Mouse (Mus musculus) liver, adult 2 months (tissue): ENCODE data around the gene AA986860. TPM values are rescaled to one million over a fixed set of nuclear protein-coding genes. Genes with fewer than 3 reads are reported as not detected.

Experiments
- DNase-seq: peaks from one replicate; pipeline ENCODE4 v3.0.0-alpha.2; 2011; ENCODE audit warnings: low read depth, low spot score; ENCODE audit errors: extremely low read depth
- H3K27ac ChIP-seq: fragments of 200-500 bp; replicated peaks from 2 replicates; pipeline ENCODE4 v1.5.1; 2012; ENCODE audit warnings: low read depth, mild to moderate bottlenecking, control low read depth, inconsistent platforms, low read length; ENCODE audit not compliant: insufficient read depth
- H3K27me3 ChIP-seq: fragments of 200-500 bp; 2 replicates; pipeline ENCODE4 v1.6.1; 2012; ENCODE audit warnings: mild to moderate bottlenecking, moderate library complexity, low read length, inconsistent platforms; ENCODE audit not compliant: control insufficient read depth, insufficient read depth
- H3K36me3 ChIP-seq: fragments of 200-500 bp; 2 replicates; pipeline ENCODE4 v1.6.1; 2012; ENCODE audit warnings: low read length, inconsistent platforms; ENCODE audit not compliant: control insufficient read depth, insufficient read depth
- H3K4me1 ChIP-seq: fragments of 200-500 bp; 2 replicates; pipeline ENCODE4 v1.6.1; 2011; ENCODE audit warnings: low read length; ENCODE audit not compliant: control insufficient read depth, insufficient read depth
- H3K4me3 ChIP-seq: fragments of 200-500 bp; 2 replicates; pipeline ENCODE4 v1.5.1; 2011; ENCODE audit warnings: low read depth, mild to moderate bottlenecking, control low read depth, low read length, moderate library complexity; ENCODE audit not compliant: insufficient read depth
- H3K79me2 ChIP-seq: fragments of 200-500 bp; 2 replicates; pipeline ENCODE4 v1.6.1; 2012; ENCODE audit warnings: inconsistent platforms, mild to moderate bottlenecking, low read length, moderate library complexity; ENCODE audit not compliant: control insufficient read depth, insufficient read depth
- H3K9ac ChIP-seq: fragments of 200-500 bp; 2 replicates; pipeline ENCODE4 v1.6.1; 2012; ENCODE audit warnings: low read depth, mild to moderate bottlenecking, control low read depth, inconsistent platforms, low read length
- CTCF ChIP-seq: fragments of 200-500 bp; IDR thresholded peaks from 2 replicates; pipeline ENCODE4 v1.5.1; 2011; ENCODE audit warnings: low read depth, low read length, control low read depth
- POLR2A ChIP-seq: fragments of 200-500 bp; IDR thresholded peaks from 2 replicates; pipeline ENCODE4 v1.6.1; 2011; ENCODE audit warnings: low read length, control low read depth; ENCODE audit not compliant: insufficient read depth; ENCODE audit errors: extremely low read depth
- WGBS: fragments of 180-500 bp; shearing (Covaris S2); methylation state at CpG from one replicate; pipeline ENCODE4 v1.1.7; 2018; 5-methylcytosine and 5-hydroxymethylcytosine counted together
- polyA plus RNA-seq: library from polyadenylated mRNA; depleted of rRNA; stranded (reverse); fragments of >200 nt; gene quantifications from 2 replicates; pipeline ENCODE4 v1.2.3, GENCODE M21; 2012; rRNA removed
- total RNA-seq: library from RNA; depleted of rRNA; stranded (reverse); fragments of >200 nt; gene quantifications from 2 replicates; pipeline ENCODE4 v1.2.3, GENCODE M21; 2014; rRNA removed

The AA986860 gene
- total and polyA plus RNA-seq, 2 experiments, result 0.18 to 0.65 TPM

- WGBS, result 13% methylated on average over 4 of the region's 4 CpGs
- H3K9ac ChIP-seq, result no peak overlapping the region
- no peak overlapping the region for H3K27ac ChIP-seq
- no peaks in the 10 kb centered on the region for H3K79me2 ChIP-seq
- no peaks in the 10 kb centered on the region for H3K27me3 ChIP-seq
- no peaks in the 10 kb centered on the region for H3K4me1 ChIP-seq
- H3K4me3 ChIP-seq, result no peak overlapping the region
- TF ChIP-seq CTCF (peak; percentile 41; the same call in 1 of the 2 replicates), POLR2A (no peak)
- peak; percentile 68 for DNase-seq
- H3K36me3 ChIP-seq, result no peaks in the 10 kb centered on the region
Observed at GRCm38 (mm10) chr1:130784054-130784453, 52.3 kb downstream of the AA986860 start.

- H3K27ac ChIP-seq, result no peak overlapping the region
- no peaks in the 10 kb centered on the region for H3K36me3 ChIP-seq
- no peak overlapping the region for H3K9ac ChIP-seq
- TF ChIP-seq POLR2A, result no peak
- TF ChIP-seq CTCF, result peak; percentile 65
- WGBS, result 50% methylated on average over 4 of the region's 4 CpGs
- H3K79me2 ChIP-seq, result no peaks in the 10 kb centered on the region
- no peaks in the 10 kb centered on the region for H3K4me1 ChIP-seq
- no peak for DNase-seq
- H3K4me3 ChIP-seq, result no peak overlapping the region
- no peaks in the 10 kb centered on the region for H3K27me3 ChIP-seq
Observed at GRCm38 (mm10) chr1:130787001-130787400, 55.2 kb downstream of the AA986860 start.

- H3K79me2 ChIP-seq, result no peaks in the 10 kb centered on the region
- no peaks in the 10 kb centered on the region for H3K27me3 ChIP-seq
- H3K27ac ChIP-seq, result no peak overlapping the region
- no peak overlapping the region for H3K9ac ChIP-seq
- H3K4me1 ChIP-seq, result no peaks in the 10 kb centered on the region
- no peak for DNase-seq
- 84% methylated on average over 3 of the region's 3 CpGs for WGBS
- TF ChIP-seq CTCF (no peak), POLR2A (no peak)
- H3K4me3 ChIP-seq, result no peak overlapping the region
- no peaks in the 10 kb centered on the region for H3K36me3 ChIP-seq
Observed at GRCm38 (mm10) chr1:130789512-130790451, 58.0 kb downstream of the AA986860 start.

Other genes with a start within 250 kb of the AA986860 start
- not detected in 2 replicates for gene Zp3r, start 102.4 kb upstream of the AA986860 start, total RNA-seq
- gene Zp3r, start 102.4 kb upstream of the AA986860 start, polyA plus RNA-seq, result not detected in 2 replicates
- gene C4bp, start 70.3 kb upstream of the AA986860 start, total RNA-seq, result 368 and 394 TPM in 2 replicates
- gene C4bp, start 70.3 kb upstream of the AA986860 start, polyA plus RNA-seq, result 151 and 182 TPM in 2 replicates
- gene Gm29427, start 16.2 kb upstream of the AA986860 start, total RNA-seq, result 0.20 TPM in 1 of 2 replicates, not detected in the other
- gene Gm29427, start 16.2 kb upstream of the AA986860 start, polyA plus RNA-seq, result not detected in 2 replicates
- 8.9 and 9.0 TPM in 2 replicates for gene Yod1, start 14.6 kb upstream of the AA986860 start, total RNA-seq
- gene Yod1, start 14.6 kb upstream of the AA986860 start, polyA plus RNA-seq, result 1.3 and 1.4 TPM in 2 replicates
- 17.8 and 19.5 TPM in 2 replicates for gene Pfkfb2, start 2.7 kb upstream of the AA986860 start, total RNA-seq
- 5.3 and 8.5 TPM in 2 replicates for gene Pfkfb2, start 2.7 kb upstream of the AA986860 start, polyA plus RNA-seq
- gene Fcamr, start 68.9 kb downstream of the AA986860 start, total RNA-seq, result 0.13 and 0.55 TPM in 2 replicates
- 0.09 TPM in 1 of 2 replicates, not detected in the other for gene Fcamr, start 68.9 kb downstream of the AA986860 start, polyA plus RNA-seq
- 482 and 517 TPM in 2 replicates for gene Pigr, start 94.7 kb downstream of the AA986860 start, total RNA-seq
- 579 and 633 TPM in 2 replicates for gene Pigr, start 94.7 kb downstream of the AA986860 start, polyA plus RNA-seq
- 0.09 and 0.54 TPM in 2 replicates for gene Fcmr, start 133.7 kb downstream of the AA986860 start, total RNA-seq
- gene Fcmr, start 133.7 kb downstream of the AA986860 start, polyA plus RNA-seq, result 0.81 and 2.6 TPM in 2 replicates
- gene Il24, start 155.5 kb downstream of the AA986860 start, total RNA-seq, result not detected in 2 replicates
- not detected in 2 replicates for gene Il24, start 155.5 kb downstream of the AA986860 start, polyA plus RNA-seq
- not detected in 2 replicates for gene Il20, start 179.5 kb downstream of the AA986860 start, total RNA-seq
- gene Il20, start 179.5 kb downstream of the AA986860 start, polyA plus RNA-seq, result not detected in 2 replicates
- gene Il19, start 208.1 kb downstream of the AA986860 start, total RNA-seq, result not detected in 2 replicates
- gene Il19, start 208.1 kb downstream of the AA986860 start, polyA plus RNA-seq, result not detected in 2 replicates